Mouse (Mus musculus): ENCODE results near the gene Tap2. TPM values are rescaled to one million over a fixed set of nuclear protein-coding genes. Genes with fewer than 3 reads are reported as not detected.
A peak's percentile ranks its signal among the peaks of the same experiment; 100 is the strongest.

Tap2 gene
- polyA plus RNA-seq (2012; rRNA removed): 28.0 and 33.7 TPM in 2 replicates

- DNase-seq (ENCODE audit: low read depth): no peak
Observed at GRCm38 (mm10) chr17:34203444-34203843, at the start of gene Tap2. TSS of gene Tap2 (plus strand) at chr17:34203527.

- DNase-seq (ENCODE audit: low read depth): no peak
Observed at GRCm38 (mm10) chr17:34155534-34155933, 47.8 kb upstream of the Tap2 start.

- DNase-seq (ENCODE audit: low read depth): no peak
Observed at GRCm38 (mm10) chr17:34164202-34164895, 39.0 kb upstream of the Tap2 start.

- no peak for DNase-seq (ENCODE audit: low read depth)
Observed at GRCm38 (mm10) chr17:34165033-34165730, 38.1 kb upstream of the Tap2 start.

- no peak for DNase-seq (ENCODE audit: low read depth)
Observed at GRCm38 (mm10) chr17:34169279-34169678, 34.0 kb upstream of the Tap2 start.

- no peak for DNase-seq (ENCODE audit: low read depth)
Observed at GRCm38 (mm10) chr17:34170487-34170876, 32.8 kb upstream of the Tap2 start.

GRCm38 (mm10) chr17:34170877-34171498, 32.3 kb upstream of the Tap2 start:
- no peak for DNase-seq (ENCODE audit: low read depth)

- no peak for DNase-seq (ENCODE audit: low read depth)
Observed at GRCm38 (mm10) chr17:34172528-34172927, 30.8 kb upstream of the Tap2 start.

- no peak for DNase-seq (ENCODE audit: low read depth)
Observed at GRCm38 (mm10) chr17:34174075-34174474, 29.3 kb upstream of the Tap2 start.

- no peak for DNase-seq (ENCODE audit: low read depth)
Observed at GRCm38 (mm10) chr17:34177179-34177578, 26.1 kb upstream of the Tap2 start.

- DNase-seq (ENCODE audit: low read depth): no peak
Observed at GRCm38 (mm10) chr17:34179019-34179418, 24.3 kb upstream of the Tap2 start.

GRCm38 (mm10) chr17:34179913-34180859, 23.1 kb upstream of the Tap2 start:
- no peak for DNase-seq (ENCODE audit: low read depth)

GRCm38 (mm10) chr17:34183564-34184219, 19.6 kb upstream of the Tap2 start:
- no peak for DNase-seq (ENCODE audit: low read depth)

- DNase-seq (ENCODE audit: low read depth): no peak
Observed at GRCm38 (mm10) chr17:34185526-34185925, 17.8 kb upstream of the Tap2 start.

- no peak for DNase-seq (ENCODE audit: low read depth)
Observed at GRCm38 (mm10) chr17:34186885-34187260, 16.5 kb upstream of the Tap2 start.

- peak; percentile 64 for DNase-seq (ENCODE audit: low read depth)
Observed at GRCm38 (mm10) chr17:34187261-34187916, 15.9 kb upstream of the Tap2 start, which contains the start of the genes Tap1 and Psmb9. TSS of gene Tap1 (plus strand) at chr17:34187553. TSS of gene Psmb9 (minus strand) at chr17:34187764.

- DNase-seq (ENCODE audit: low read depth): no peak
Observed at GRCm38 (mm10) chr17:34188010-34188409, 15.3 kb upstream of the Tap2 start.

GRCm38 (mm10) chr17:34188986-34189385, 14.3 kb upstream of the Tap2 start:
- no peak for DNase-seq (ENCODE audit: low read depth)

GRCm38 (mm10) chr17:34192852-34193251, 10.5 kb upstream of the Tap2 start:
- no peak for DNase-seq (ENCODE audit: low read depth)

- no peak for DNase-seq (ENCODE audit: low read depth)
Observed at GRCm38 (mm10) chr17:34193468-34193867, 9.9 kb upstream of the Tap2 start.

- no peak for DNase-seq (ENCODE audit: low read depth)
Observed at GRCm38 (mm10) chr17:34194723-34195122, 8.6 kb upstream of the Tap2 start.

Measured in gonadal fat pad, adult 2 months (tissue).